8 mouse cellular contexts compared by ENCODE assay signal in the genomic region with DNA sequence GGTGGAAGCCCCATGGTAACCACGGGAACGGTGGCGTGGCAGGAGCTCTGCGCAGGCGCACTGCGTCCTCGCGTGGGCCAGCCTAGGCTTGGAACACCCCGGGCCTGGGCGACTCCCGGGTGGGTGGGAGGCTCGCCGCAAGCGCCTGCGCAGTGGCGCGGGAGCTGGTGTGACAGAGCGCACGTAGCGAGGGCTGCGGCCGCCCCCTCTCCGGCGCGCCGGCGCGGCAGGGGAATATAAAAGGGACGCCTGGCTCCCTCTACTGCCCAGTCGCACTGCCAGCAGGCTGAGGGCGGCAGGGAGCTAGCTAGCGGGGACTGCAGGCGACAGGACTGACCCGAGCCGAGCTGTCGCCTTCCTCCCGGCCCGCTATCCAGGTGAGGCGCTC. TPM values are rescaled to one million over a fixed set of nuclear protein-coding genes. Genes with fewer than 3 reads are reported as not detected.
DNase-seq lines count a peak whose midpoint lies in the region; ATAC-seq lines count a peak whose summit lies in the region.

Gene P4ha1 (plus strand): TSS at position 197 of the 388 bp plus-strand sequence.

- ATAC-seq in inflammation-experienced regulatory T-cells, adult 6 months: peak; percentile 87
- ATAC-seq in megakaryocyte-erythroid progenitor cell, adult 5-6 weeks (replicated peaks; ENCODE audit: low FRiP score, low TSS enrichment, poor library complexity, severe bottlenecking): peak; percentile 96

- intact Hi-C loops in gastrocnemius, postnatal 14 days (cut with DNase I; ENCODE audit: low total_unique reads): no loop called here
- intact Hi-C loops in left cerebral cortex, postnatal 10 days (cut with DNase I): no loop called here

- DNase-seq in adipocyte (ENCODE audit: low spot score): peak; percentile 96
- peak; percentile 99 for DNase-seq in embryo, embryonic 10 days (ENCODE audit: low spot score)
- DNase-seq in gastrocnemius, postnatal 14 days: peak; percentile 100
- DNase-seq in left cerebral cortex, postnatal 10 days (ENCODE audit: extremely low spot score in 1 of 2, low spot score in 2 of 2): peak; percentile 99 to 100
- peak; percentile 99 for DNase-seq in right cerebral cortex, postnatal 25 days
- peak; percentile 99 to 100 for DNase-seq in urinary bladder, postnatal 4 days (ENCODE audit: low spot score in 2 of 2)

RNA-seq across cellular contexts. Expression of gene P4ha1, which starts in this region (rescaled TPM):
- 10 to 100 TPM; 29.9 to 34.2 TPM for total RNA-seq in gastrocnemius, postnatal 14 days (2021)
- polyA plus RNA-seq in inflammation-experienced regulatory T-cells, adult 6 months (2017; shearing (Covaris generic)): 10 to 100 TPM; 14.8 to 36.1 (median 28.0) TPM
- 10 to 100 TPM; 27.6 to 29.7 TPM for total RNA-seq in left cerebral cortex, postnatal 10 days (2021)
- 4.2 and 8.6 TPM in 2 replicates for total RNA-seq in megakaryocyte-erythroid progenitor cell, adult 5-6 weeks (2014; fragmentation: Nextera tagmentation)
- total RNA-seq in megakaryocyte-erythroid progenitor cell, adult 5-6 weeks (2017): 13.4 and 15.8 TPM in 2 replicates

Comparison
In these comparisons a context has a peak if more than half of its experiments do, and no peak if none do; other contexts are left out.
1. Peak in every context shown above with its lines: DNase-seq and ATAC-seq.